Mouse (Mus musculus): Measurements from ENCODE around the gene A630073D07Rik. TPM values are rescaled to one million over a fixed set of nuclear protein-coding genes. Genes with fewer than 3 reads are reported as not detected.
"Not testable (repeated sequence)": the region's sequence is repeated elsewhere in the genome, so short reads cannot be mapped to it uniquely, and the experiment has no call there.

A630073D07Rik gene
- not detected in 2 replicates for polyA plus RNA-seq (2015; fragmentation: Nextera tagmentation; extraction: Ambion mirVana)

DNA sequence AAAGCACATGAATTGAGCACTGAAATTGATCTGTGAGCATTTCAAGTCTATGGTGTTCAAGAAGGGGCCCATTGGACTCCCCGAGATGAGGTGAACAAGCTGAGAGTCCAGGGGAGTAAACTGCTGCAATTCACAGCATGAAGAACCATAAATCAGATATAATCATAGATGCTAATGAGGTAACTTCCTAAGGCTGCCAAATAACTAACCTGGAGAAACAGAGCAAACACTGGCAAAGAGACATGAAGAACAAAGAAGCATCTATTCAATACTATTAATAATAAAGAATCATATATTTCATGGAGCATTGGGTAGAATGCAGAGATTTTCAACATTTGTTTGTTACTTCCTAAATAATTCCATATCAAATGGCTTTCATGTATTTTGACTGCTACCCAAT, at the start of gene A630073D07Rik:
TSS of gene A630073D07Rik (minus strand) at position 101 of the 400 bp plus-strand sequence.
- WGBS = 72% methylated on average over 1 of the region's 1 CpGs
- no peak within 1 kb of the TSS for H3K4me3 ChIP-seq (replicated peaks; ENCODE audit: low read length)
- H3K9ac ChIP-seq (ENCODE audit: low read length) = no peak within 1 kb of the TSS
- H3K27ac ChIP-seq (ENCODE audit: low read length) = no peak within 1 kb of the TSS
- no peaks in the 10 kb centered on the region for H3K9me3 ChIP-seq (replicated peaks; ENCODE audit: control insufficient read depth, low read length)
- H3K4me2 ChIP-seq (ENCODE audit: low read depth, low read length) = no peak within 1 kb of the TSS
- no peaks in the 10 kb centered on the region for H3K36me3 ChIP-seq (ENCODE audit: control insufficient read depth, insufficient read depth, low read length)
- ATAC-seq (ENCODE audit: insufficient read depth, low FRiP score) = no peak
- no peaks in the 10 kb centered on the region for H3K4me1 ChIP-seq (ENCODE audit: control insufficient read depth, insufficient read depth, low read length)
- no peaks in the 10 kb centered on the region for H3K27me3 ChIP-seq (ENCODE audit: control insufficient read depth, insufficient read depth, low read length)

DNA sequence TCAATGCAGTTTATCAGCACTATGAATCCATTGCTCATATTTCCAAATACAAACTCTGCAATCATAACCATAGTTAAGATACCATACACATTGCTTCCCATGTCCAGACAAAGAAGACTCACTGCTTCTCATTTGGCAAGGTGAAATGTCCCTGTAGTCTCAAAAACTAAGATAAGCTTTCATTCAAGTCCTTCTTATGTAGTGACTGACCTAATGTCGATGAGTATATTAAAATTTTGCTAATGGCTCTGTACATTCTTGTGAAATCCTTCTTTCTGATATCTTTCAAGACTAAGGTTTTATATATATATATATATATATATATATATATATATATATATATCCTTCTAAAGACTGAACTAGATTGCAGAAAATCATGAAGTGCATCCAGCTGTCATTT, 49.6 kb upstream of the A630073D07Rik start, which contains the start of gene Tas2r121:
TSS of gene Tas2r121 (minus strand) at position 101 of the 400 bp plus-strand sequence.
- H3K27me3 ChIP-seq (ENCODE audit: control insufficient read depth, insufficient read depth, low read length) = no peaks in the 10 kb centered on the region
- no peak within 1 kb of the TSS for H3K9ac ChIP-seq (ENCODE audit: low read length)
- no peak within 1 kb of the TSS for H3K27ac ChIP-seq (ENCODE audit: low read length)
- WGBS = 63% methylated on average over 1 of the region's 1 CpGs
- H3K4me1 ChIP-seq (ENCODE audit: control insufficient read depth, insufficient read depth, low read length) = no peaks in the 10 kb centered on the region
- H3K36me3 ChIP-seq (ENCODE audit: control insufficient read depth, insufficient read depth, low read length) = no peaks in the 10 kb centered on the region
- no peak within 1 kb of the TSS for H3K4me2 ChIP-seq (ENCODE audit: low read depth, low read length)
- no peak within 1 kb of the TSS for H3K4me3 ChIP-seq (replicated peaks; ENCODE audit: low read length)
- ATAC-seq (ENCODE audit: insufficient read depth, low FRiP score) = no peak
- H3K9me3 ChIP-seq (replicated peaks; ENCODE audit: control insufficient read depth, low read length) = no peaks in the 10 kb centered on the region

DNA sequence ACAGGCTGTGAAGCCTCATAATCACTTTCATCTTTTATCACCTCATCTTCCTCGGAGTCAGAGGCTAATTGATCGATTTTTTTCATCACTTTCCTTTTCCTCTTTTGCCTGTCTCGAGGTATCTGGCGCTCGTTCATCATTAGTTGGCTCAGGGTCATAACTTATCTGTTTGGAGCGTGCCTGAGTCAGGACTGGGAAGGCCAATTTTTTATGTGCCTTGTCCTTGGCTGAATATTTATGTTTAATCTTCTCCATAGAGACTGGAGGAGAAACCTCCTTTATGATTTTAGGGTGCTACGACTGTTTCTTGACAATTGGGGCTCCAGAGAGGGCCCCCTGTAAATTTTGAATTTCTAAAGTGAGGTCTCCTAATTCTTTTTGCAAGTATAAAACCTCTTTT, 40.3 kb upstream of the A630073D07Rik start:
- H3K4me3 ChIP-seq (replicated peaks; ENCODE audit: low read length); H3K4me1 ChIP-seq (ENCODE audit: control insufficient read depth, insufficient read depth, low read length); H3K27me3 ChIP-seq (ENCODE audit: control insufficient read depth, insufficient read depth, low read length); ATAC-seq (ENCODE audit: insufficient read depth, low FRiP score); H3K27ac ChIP-seq (ENCODE audit: low read length); H3K9ac ChIP-seq (ENCODE audit: low read length); H3K36me3 ChIP-seq (ENCODE audit: control insufficient read depth, insufficient read depth, low read length); H3K9me3 ChIP-seq (replicated peaks; ENCODE audit: control insufficient read depth, low read length); H3K4me2 ChIP-seq (ENCODE audit: low read depth, low read length): not testable (repeated sequence)
- WGBS = 79% methylated on average over 7 of the region's 7 CpGs

DNA sequence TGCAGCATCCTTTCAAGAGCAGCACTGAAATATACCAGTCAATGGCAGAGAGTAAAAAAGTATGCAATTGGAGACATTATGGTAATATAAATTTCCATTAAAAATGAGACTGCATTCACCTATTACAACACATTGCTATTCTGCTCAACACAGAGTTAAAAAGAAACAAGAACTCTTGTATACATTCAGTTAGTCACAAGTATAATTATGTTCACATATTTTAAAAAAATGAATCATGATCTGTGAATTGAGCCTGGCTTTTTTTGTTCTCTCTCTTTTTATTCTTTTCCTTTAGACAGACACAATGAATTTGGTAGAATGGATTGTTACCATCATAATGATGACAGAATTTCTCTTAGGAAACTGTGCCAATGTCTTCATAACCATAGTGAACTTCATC, 5.3 kb upstream of the A630073D07Rik start, which contains the start of gene Tas2r120:
TSS of gene Tas2r120 (plus strand) at position 301 of the 400 bp plus-strand sequence.
- H3K36me3 ChIP-seq (ENCODE audit: control insufficient read depth, insufficient read depth, low read length) = no peaks in the 10 kb centered on the region
- no peak within 1 kb of the TSS for H3K4me2 ChIP-seq (ENCODE audit: low read depth, low read length)
- H3K9ac ChIP-seq (ENCODE audit: low read length) = no peak within 1 kb of the TSS
- ATAC-seq (ENCODE audit: insufficient read depth, low FRiP score) = no peak
- H3K27ac ChIP-seq (ENCODE audit: low read length) = no peak within 1 kb of the TSS
- H3K9me3 ChIP-seq (replicated peaks; ENCODE audit: control insufficient read depth, low read length) = no peaks in the 10 kb centered on the region
- no peaks in the 10 kb centered on the region for H3K27me3 ChIP-seq (ENCODE audit: control insufficient read depth, insufficient read depth, low read length)
- H3K4me3 ChIP-seq (replicated peaks; ENCODE audit: low read length) = no peak within 1 kb of the TSS
- H3K4me1 ChIP-seq (ENCODE audit: control insufficient read depth, insufficient read depth, low read length) = no peaks in the 10 kb centered on the region

DNA sequence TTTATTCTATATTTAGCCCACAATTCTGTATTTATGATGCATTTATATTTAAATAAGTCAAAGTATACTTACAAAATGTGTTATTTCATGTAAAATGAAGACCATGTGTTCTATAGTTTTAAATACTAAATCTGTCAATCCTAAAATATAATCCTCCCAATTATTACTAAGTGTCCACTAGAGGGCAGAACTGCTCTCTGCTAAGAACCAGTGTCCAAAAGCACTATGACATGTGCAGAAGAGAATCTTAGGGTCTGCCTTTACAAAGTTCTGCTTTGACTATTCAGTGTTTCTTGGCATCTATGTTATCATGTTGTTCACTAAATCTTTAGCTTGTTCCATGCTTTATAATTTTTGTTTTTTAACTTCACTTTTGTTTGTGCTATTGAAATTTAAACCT, 1.9 kb downstream of the A630073D07Rik start:
- no peak for ATAC-seq (ENCODE audit: insufficient read depth, low FRiP score)
- no peak overlapping the region for H3K4me2 ChIP-seq (ENCODE audit: low read depth, low read length)
- no peaks in the 10 kb centered on the region for H3K27me3 ChIP-seq (ENCODE audit: control insufficient read depth, insufficient read depth, low read length)
- H3K4me3 ChIP-seq (replicated peaks; ENCODE audit: low read length) = no peak overlapping the region
- no peak overlapping the region for H3K9ac ChIP-seq (ENCODE audit: low read length)
- H3K4me1 ChIP-seq (ENCODE audit: control insufficient read depth, insufficient read depth, low read length) = no peaks in the 10 kb centered on the region
- H3K27ac ChIP-seq (ENCODE audit: low read length) = no peak overlapping the region
- H3K9me3 ChIP-seq (replicated peaks; ENCODE audit: control insufficient read depth, low read length) = no peaks in the 10 kb centered on the region
- H3K36me3 ChIP-seq (ENCODE audit: control insufficient read depth, insufficient read depth, low read length) = no peaks in the 10 kb centered on the region

DNA sequence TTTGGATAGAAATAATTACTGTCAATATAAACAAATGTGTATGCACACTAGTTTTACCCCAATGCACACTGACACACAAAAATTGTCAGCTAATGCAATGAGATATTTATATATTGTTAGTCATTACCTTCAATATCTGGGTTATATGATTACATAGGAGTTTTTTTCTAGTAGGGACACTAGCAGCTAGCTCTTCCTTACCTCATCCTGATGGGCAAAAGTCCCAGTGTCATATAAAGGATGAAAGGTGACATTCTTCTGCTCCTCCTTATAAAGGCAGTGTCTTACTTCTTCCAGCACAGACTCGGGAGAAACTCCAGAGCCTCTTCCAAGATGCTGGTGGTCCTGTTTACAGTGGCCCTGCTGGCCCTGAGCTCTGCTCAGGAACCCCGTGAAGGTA, 55.7 kb downstream of the A630073D07Rik start, which contains the start of gene Prp2:
TSS of gene Prp2 (plus strand) at position 301 of the 400 bp plus-strand sequence.
- not testable (repeated sequence) for H3K27me3 ChIP-seq (ENCODE audit: control insufficient read depth, insufficient read depth, low read length); H3K4me1 ChIP-seq (ENCODE audit: control insufficient read depth, insufficient read depth, low read length); H3K9ac ChIP-seq (ENCODE audit: low read length); H3K27ac ChIP-seq (ENCODE audit: low read length); H3K36me3 ChIP-seq (ENCODE audit: control insufficient read depth, insufficient read depth, low read length); H3K4me3 ChIP-seq (replicated peaks; ENCODE audit: low read length); H3K4me2 ChIP-seq (ENCODE audit: low read depth, low read length); H3K9me3 ChIP-seq (replicated peaks; ENCODE audit: control insufficient read depth, low read length); ATAC-seq (ENCODE audit: insufficient read depth, low FRiP score)
- 55% methylated on average over 2 of the region's 2 CpGs for WGBS

Other genes starting within 250 kb of the A630073D07Rik start
- gene Prh1, start 81.7 kb downstream of the A630073D07Rik start, polyA plus RNA-seq (2015; fragmentation: Nextera tagmentation; extraction: Ambion mirVana) = not detected in 2 replicates
- not detected in 2 replicates for gene Prp2, start 55.6 kb downstream of the A630073D07Rik start, polyA plus RNA-seq (2015; fragmentation: Nextera tagmentation; extraction: Ambion mirVana)
- gene Tas2r120, start 5.4 kb upstream of the A630073D07Rik start, polyA plus RNA-seq (2015; fragmentation: Nextera tagmentation; extraction: Ambion mirVana) = not detected in 2 replicates
- gene Tas2r121, start 49.5 kb upstream of the A630073D07Rik start, polyA plus RNA-seq (2015; fragmentation: Nextera tagmentation; extraction: Ambion mirVana) = not detected in 2 replicates
- gene Tas2r122, start 60.4 kb upstream of the A630073D07Rik start, polyA plus RNA-seq (2015; fragmentation: Nextera tagmentation; extraction: Ambion mirVana) = not detected in 2 replicates
- gene Tas2r115, start 86.5 kb upstream of the A630073D07Rik start, polyA plus RNA-seq (2015; fragmentation: Nextera tagmentation; extraction: Ambion mirVana) = not detected in 2 replicates
- gene Tas2r124, start 103.2 kb upstream of the A630073D07Rik start, polyA plus RNA-seq (2015; fragmentation: Nextera tagmentation; extraction: Ambion mirVana) = not detected in 2 replicates
- not detected in 2 replicates for gene Tas2r102, start 110.6 kb upstream of the A630073D07Rik start, polyA plus RNA-seq (2015; fragmentation: Nextera tagmentation; extraction: Ambion mirVana)
- not detected in 2 replicates for gene Tas2r136, start 126.6 kb upstream of the A630073D07Rik start, polyA plus RNA-seq (2015; fragmentation: Nextera tagmentation; extraction: Ambion mirVana)
- not detected in 2 replicates for gene Tas2r117, start 151.3 kb upstream of the A630073D07Rik start, polyA plus RNA-seq (2015; fragmentation: Nextera tagmentation; extraction: Ambion mirVana)
- not detected in 2 replicates for gene Tas2r123, start 195.6 kb upstream of the A630073D07Rik start, polyA plus RNA-seq (2015; fragmentation: Nextera tagmentation; extraction: Ambion mirVana)
- gene Tas2r116, start 203.9 kb upstream of the A630073D07Rik start, polyA plus RNA-seq (2015; fragmentation: Nextera tagmentation; extraction: Ambion mirVana) = not detected in 2 replicates
- gene Tas2r110, start 216.5 kb upstream of the A630073D07Rik start, polyA plus RNA-seq (2015; fragmentation: Nextera tagmentation; extraction: Ambion mirVana) = not detected in 2 replicates
- gene Tas2r113, start 241.5 kb upstream of the A630073D07Rik start, polyA plus RNA-seq (2015; fragmentation: Nextera tagmentation; extraction: Ambion mirVana) = not detected in 2 replicates